Mouse (Mus musculus) olfactory bulb, adult 2 months (tissue): ENCODE results near the gene Ubl4b. TPM values are rescaled to one million over a fixed set of nuclear protein-coding genes. Genes with fewer than 3 reads are reported as not detected.

ENCODE experiments used
- H3K27ac ChIP-seq: fragments of 200-500 bp; 2 replicates; pipeline ENCODE4 v1.5.1; 2012; ENCODE audit warnings: low read depth, low read length; ENCODE audit not compliant: insufficient read depth
- H3K4me1 ChIP-seq: fragments of 200-500 bp; 2 replicates; pipeline ENCODE4 v1.6.1; 2012; ENCODE audit warnings: low read length; ENCODE audit not compliant: control insufficient read depth, insufficient read depth
- H3K4me3 ChIP-seq: fragments of 200-500 bp; 2 replicates; pipeline ENCODE4 v1.5.1; 2012; ENCODE audit warnings: mild to moderate bottlenecking, low read depth, low read length, moderate library complexity; ENCODE audit not compliant: insufficient read depth
- CTCF ChIP-seq: fragments of 200-500 bp; IDR thresholded peaks from 2 replicates; pipeline ENCODE4 v1.5.1; 2012; ENCODE audit warnings: low read depth, mild to moderate bottlenecking, low read length, moderate library complexity; ENCODE audit not compliant: insufficient read depth
- POLR2A ChIP-seq: fragments of 200-500 bp; IDR thresholded peaks from 2 replicates; pipeline ENCODE4 v1.6.1; 2012; ENCODE audit warnings: mild to moderate bottlenecking, low read depth, low read length, moderate library complexity; ENCODE audit not compliant: insufficient read depth
- WGBS: fragments of 180-500 bp; shearing (Covaris S2); methylation state at CpG from one replicate; pipeline ENCODE4 v1.1.7; 2018; 5-methylcytosine and 5-hydroxymethylcytosine counted together
- polyA plus RNA-seq: library from polyadenylated mRNA; stranded (reverse); fragments of >200 nt; gene quantifications from 2 replicates; pipeline ENCODE4 v1.2.4, GENCODE M21; 2012; ENCODE audit warnings: low replicate concordance; ENCODE audit not compliant: missing spikeins, insufficient read depth, insufficient read length

The Ubl4b gene
- not detected in 2 replicates for polyA plus RNA-seq

- Histone ChIP-seq H3K27ac (no peak within 1 kb of the TSS), H3K4me1 (peaks cover 7% of the 10 kb centered on the region), H3K4me3 (no peak within 1 kb of the TSS)
- no peak for TF ChIP-seq CTCF
- TF ChIP-seq POLR2A, result no peak
- 89% methylated on average over 2 of the region's 2 CpGs for WGBS
Observed at GRCm38 (mm10) chr3:107554842-107555241, at the start of gene Ubl4b. Ubl4b (minus strand) TSS chr3:107555073.

DNA sequence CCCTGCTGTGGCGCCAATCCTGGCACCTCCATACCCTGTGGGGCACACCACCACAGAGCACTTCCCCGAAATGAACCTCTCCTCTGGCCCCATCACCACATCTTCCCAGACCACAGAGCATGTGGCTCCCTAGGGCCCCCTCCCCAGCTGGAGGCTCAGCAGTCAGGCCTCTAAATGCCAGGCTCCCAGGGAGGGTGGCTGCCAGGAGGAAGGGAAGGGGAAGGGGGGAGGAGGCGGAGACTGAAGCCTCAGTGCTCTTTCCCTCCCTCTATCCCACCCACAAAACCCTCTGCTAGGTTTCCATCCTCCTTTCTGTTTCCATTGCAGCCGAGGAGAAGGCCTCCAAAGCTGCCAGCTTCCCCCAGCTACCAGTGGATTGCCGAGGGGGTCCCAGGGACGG lies 45.3 kb upstream of the Ubl4b start:
- no peak overlapping the region for H3K27ac ChIP-seq
- WGBS, result 68% methylated on average over 6 of the region's 6 CpGs
- H3K4me3 ChIP-seq, result no peak overlapping the region
- H3K4me1 ChIP-seq, result peaks cover 2% of the 10 kb centered on the region
- no peak for TF ChIP-seq POLR2A
- TF ChIP-seq CTCF, result no peak

DNA sequence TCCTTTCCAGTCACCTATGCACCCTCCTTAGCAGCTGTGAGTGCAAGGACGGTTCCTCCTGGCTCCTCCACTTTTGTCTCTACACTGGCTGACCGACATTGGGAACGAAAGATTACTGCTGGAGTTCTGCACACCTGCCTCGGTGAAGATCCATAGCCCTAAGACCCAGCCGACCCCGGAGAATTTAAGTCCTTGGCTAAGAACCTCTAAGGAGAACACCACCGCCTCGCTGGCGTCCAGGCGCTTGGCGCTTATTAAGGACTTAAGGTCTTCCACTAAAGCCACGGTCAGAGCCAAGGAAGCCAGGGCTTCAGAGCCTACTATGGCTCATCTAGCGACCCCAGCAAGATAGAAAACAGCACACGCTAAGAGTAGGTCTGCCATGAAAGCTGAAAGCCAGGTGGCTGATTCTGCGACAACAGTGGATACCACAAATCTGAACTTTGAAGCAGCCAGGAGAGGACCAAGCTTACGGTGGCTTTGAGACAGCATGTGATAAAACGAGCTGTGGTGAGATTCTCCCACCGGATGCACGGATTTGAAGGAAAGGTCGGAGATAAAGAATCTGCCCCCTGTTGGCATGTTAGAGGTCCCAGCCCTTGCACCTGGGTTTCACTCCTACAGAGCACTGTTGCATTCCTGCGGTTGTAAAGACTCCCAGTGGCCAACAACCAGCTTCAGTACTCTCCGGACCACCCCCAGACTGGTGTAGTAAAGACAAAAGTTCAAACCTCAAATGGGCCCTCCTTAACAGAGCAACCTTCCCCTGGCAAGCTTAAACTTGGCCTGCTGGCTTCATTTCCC lies 42.9 kb upstream of the Ubl4b start:
- Histone ChIP-seq H3K4me3 (no peak overlapping the region), H3K4me1 (peaks cover 7% of the 10 kb centered on the region), H3K27ac (no peak overlapping the region)
- WGBS, result 29% methylated on average over 22 of the region's 22 CpGs
- TF ChIP-seq CTCF (no peak), POLR2A (no peak)

- no peak overlapping the region for H3K4me3 ChIP-seq
- no peak for TF ChIP-seq POLR2A
- TF ChIP-seq CTCF, result no peak
- WGBS, result 4% methylated on average over 24 of the region's 24 CpGs
- H3K4me1 ChIP-seq, result peaks cover 7% of the 10 kb centered on the region
- H3K27ac ChIP-seq, result no peak overlapping the region
Observed at GRCm38 (mm10) chr3:107597134-107597533, 42.3 kb upstream of the Ubl4b start.

GRCm38 (mm10) chr3:107596559-107596958 lies 41.7 kb upstream of the Ubl4b start:
- TF ChIP-seq CTCF, result no peak
- TF ChIP-seq POLR2A, result no peak
- Histone ChIP-seq H3K27ac (no peak overlapping the region), H3K4me3 (peak overlapping the region; percentile 23; the same call in 1 of the 2 replicates), H3K4me1 (peaks cover 7% of the 10 kb centered on the region)
- under 1% methylated on average over 26 of the region's 26 CpGs for WGBS

DNA sequence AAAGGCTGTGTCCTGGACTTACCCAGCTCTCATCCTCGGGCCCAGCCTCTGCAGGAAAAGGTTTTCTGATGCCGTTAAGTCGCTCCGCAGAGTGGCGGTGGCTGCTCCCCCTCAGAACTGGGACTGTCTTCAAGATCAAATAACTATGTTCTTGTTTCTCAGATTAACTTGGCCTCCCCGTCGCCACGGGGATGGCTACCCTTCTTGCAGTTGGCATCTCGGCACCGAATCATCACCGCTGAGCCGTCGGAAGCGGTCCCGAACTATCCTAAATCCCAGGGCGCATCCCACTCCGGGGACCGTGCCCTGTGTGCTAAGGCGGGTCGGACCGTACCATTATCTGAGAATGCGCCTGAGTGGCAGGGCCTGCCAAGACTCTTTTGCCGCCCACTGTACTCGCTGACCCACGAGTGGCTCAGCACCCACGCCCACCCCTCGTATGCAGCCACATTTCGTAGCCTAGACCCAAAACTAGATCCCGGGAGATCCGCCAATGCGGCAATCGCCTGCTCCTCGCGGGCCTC lies 41.1 kb upstream of the Ubl4b start:
- H3K27ac ChIP-seq, result peak overlapping the region; percentile 37; the same call in 1 of the 2 replicates
- no peak for TF ChIP-seq POLR2A
- TF ChIP-seq CTCF, result no peak
- peaks cover 7% of the 10 kb centered on the region for H3K4me1 ChIP-seq
- WGBS, result 3% methylated on average over 34 of the region's 34 CpGs
- peak overlapping the region; percentile 23 for H3K4me3 ChIP-seq

GRCm38 (mm10) chr3:107595264-107595937 lies 40.5 kb upstream of the Ubl4b start:
- TF ChIP-seq CTCF (no peak), POLR2A (no peak)
- WGBS, result 2% methylated on average over 48 of the region's 50 CpGs
- Histone ChIP-seq H3K4me1 (peaks cover 7% of the 10 kb centered on the region), H3K27ac (peak overlapping the region; percentile 37; the same call in 1 of the 2 replicates), H3K4me3 (peak overlapping the region; percentile 23)

GRCm38 (mm10) chr3:107594662-107595263 lies 39.9 kb upstream of the Ubl4b start, which contains the start of gene Alx3:
Alx3 (plus strand) TSS chr3:107595031.
- peak within 1 kb of the TSS; percentile 37; the same call in 1 of the 2 replicates for H3K27ac ChIP-seq
- TF ChIP-seq CTCF (no peak), POLR2A (no peak)
- H3K4me1 ChIP-seq, result peaks cover 7% of the 10 kb centered on the region
- H3K4me3 ChIP-seq, result peak within 1 kb of the TSS; percentile 23
- 4% methylated on average over 46 of the region's 46 CpGs for WGBS

DNA sequence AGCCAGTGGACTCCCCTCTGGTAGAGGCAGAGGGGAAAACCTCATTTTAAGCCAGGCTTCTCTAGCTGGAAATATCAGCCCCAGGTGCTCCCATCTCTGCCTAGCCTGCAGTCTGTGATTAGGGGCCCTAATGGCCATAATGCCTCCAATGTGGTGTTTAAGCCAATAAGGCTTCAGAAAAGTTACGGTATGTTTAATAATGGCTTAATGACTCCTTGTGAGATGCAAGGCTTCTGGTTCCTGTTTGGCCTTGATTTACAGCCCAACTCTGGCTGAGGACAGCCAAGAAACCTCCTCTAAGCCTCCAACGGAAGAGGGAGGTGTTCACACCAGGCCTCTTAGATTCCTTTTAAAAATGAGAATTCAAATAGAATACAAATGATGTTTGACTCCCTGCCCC lies 38.8 kb upstream of the Ubl4b start:
- WGBS, result 97% methylated on average over 2 of the region's 2 CpGs

More for the DNA sequence above, 38.8 kb upstream of the Ubl4b start:
- TF ChIP-seq POLR2A (no peak), CTCF (no peak)
- Histone ChIP-seq H3K4me1 (peaks cover 7% of the 10 kb centered on the region), H3K27ac (no peak overlapping the region), H3K4me3 (no peak overlapping the region)
